ENCODE assay signal across 14 mouse cellular contexts in the genomic region with DNA sequence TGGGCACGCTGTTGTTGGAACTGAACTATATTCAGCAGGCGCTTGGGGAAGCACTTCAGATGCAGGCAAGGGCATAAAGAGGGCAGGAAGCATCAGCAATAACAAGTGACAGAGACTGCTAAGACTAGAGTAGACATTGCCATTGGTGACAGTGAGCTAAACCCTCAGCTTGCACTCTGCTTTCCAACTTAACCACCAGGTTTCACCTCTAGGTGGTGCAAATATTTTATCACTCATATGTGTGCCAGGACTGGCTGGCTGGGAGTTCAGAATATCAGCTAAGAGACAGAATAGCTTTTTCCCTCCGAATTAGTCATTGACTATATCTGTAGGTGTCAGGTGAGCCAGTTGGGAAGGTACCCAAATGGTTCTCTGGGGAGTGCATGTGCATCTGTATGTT. TPM values are rescaled to one million over a fixed set of nuclear protein-coding genes. Genes with fewer than 3 reads are reported as not detected.
DNase-seq lines count a peak whose midpoint lies in the region; ATAC-seq lines count a peak whose summit lies in the region.
"Had no signal": no experiment of that assay in that cellular context is flagged by ENCODE, and none has a peak within 500 bp of the region (broad histone marks: within the 10 kb centered on the region; RNA-seq: fewer than 3 reads in every experiment).

No protein-coding gene starts in this region.

- ATAC-seq in forebrain, embryonic 12.5 days (ENCODE audit: low FRiP score), result no peak
- ATAC-seq: intestine, embryonic 16.5 days had no signal

- no peak overlapping the region for H3K27ac ChIP-seq in forebrain, embryonic 12.5 days
- H3K27ac ChIP-seq: embryonic facial prominence, embryonic 13.5 days; neural tube, embryonic 13.5 days had no signal

- H3K27me3 ChIP-seq in forebrain, embryonic 12.5 days, result no peaks in the 10 kb centered on the region
- H3K27me3 ChIP-seq: embryonic facial prominence, embryonic 13.5 days; neural tube, embryonic 13.5 days had no signal

- no peaks in the 10 kb centered on the region for H3K9me3 ChIP-seq in forebrain, embryonic 12.5 days
- H3K9me3 ChIP-seq: embryonic facial prominence, embryonic 13.5 days; neural tube, embryonic 13.5 days had no signal

- no peaks in the 10 kb centered on the region for H3K4me1 ChIP-seq in forebrain, embryonic 12.5 days
- H3K4me1 ChIP-seq: embryonic facial prominence, embryonic 13.5 days; neural tube, embryonic 13.5 days had no signal

- no peak overlapping the region for H3K9ac ChIP-seq in forebrain, embryonic 12.5 days
- H3K9ac ChIP-seq: embryonic facial prominence, embryonic 13.5 days; neural tube, embryonic 13.5 days had no signal

- over 99% methylated on average over 3 of the region's 3 CpGs for WGBS in forebrain, embryonic 12.5 days

- DNase-seq in cerebellum, postnatal 14 days, result peak; percentile 30 to 52
- DNase-seq in cerebellum, postnatal 4 days (ENCODE audit: low spot score in 2 of 2), result no peak
- DNase-seq in kidney, adult 9 months, result peak; percentile 15
- DNase-seq in kidney, postnatal 14 days, result no peak
- peak; percentile 52 for DNase-seq in 416B (ENCODE audit: low read depth)
- peak; percentile 14 for DNase-seq in c-Kit-positive CD71-positive TER-119-negative erythroid progenitor cells, embryonic 14.5 days (ENCODE audit: low read depth)
- no peak for DNase-seq in adrenal gland, adult 2 months
- DNase-seq: adrenal gland, postnatal 10 days; gastrocnemius, postnatal 25 days; lung, postnatal 4 days had no signal

- H3K36me3 ChIP-seq in forebrain, embryonic 12.5 days (replicated peaks), result peaks cover 36% of the 10 kb centered on the region

- H3K4me3 ChIP-seq in forebrain, embryonic 12.5 days (replicated peaks), result no peak overlapping the region
- H3K4me3 ChIP-seq: embryonic facial prominence, embryonic 13.5 days; neural tube, embryonic 13.5 days had no signal

- no peak overlapping the region for H3K4me2 ChIP-seq in forebrain, embryonic 12.5 days
- H3K4me2 ChIP-seq: embryonic facial prominence, embryonic 13.5 days; neural tube, embryonic 13.5 days had no signal

RNA-seq across cellular contexts. Expression of a gene that starts 41.4 kb away (rescaled TPM):
- 10 to 100 TPM; 44.0 to 44.4 TPM for total RNA-seq in adrenal gland, adult 2 months (2021)
- polyA plus RNA-seq in adrenal gland, adult 2 months (2012; rRNA removed), result 15.9 and 22.6 TPM in 2 replicates
- 51.0 and 53.9 TPM in 2 replicates for polyA plus RNA-seq in forebrain, embryonic 12.5 days (2016; fragmentation: Nextera tagmentation; extraction: Ambion mirVana)

RNA-seq across cellular contexts. Expression of a gene that starts 43.7 kb away (rescaled TPM):
- total RNA-seq in adrenal gland, adult 2 months (2021), result 10 to 100 TPM; 17.1 to 24.2 TPM
- polyA plus RNA-seq in adrenal gland, adult 2 months (2012; rRNA removed), result 89.2 and 99.6 TPM in 2 replicates
- 20.4 and 22.6 TPM in 2 replicates for polyA plus RNA-seq in forebrain, embryonic 12.5 days (2016; fragmentation: Nextera tagmentation; extraction: Ambion mirVana)

Comparison
In these comparisons a context has a peak if more than half of its experiments do, and no peak if none do; other contexts are left out.
1. DNase-seq: peak in cerebellum, postnatal 14 days (2 of 2), kidney, adult 9 months (single experiment), 416B (single experiment) and c-Kit-positive CD71-positive TER-119-negative erythroid progenitor cells, embryonic 14.5 days (single experiment); none in cerebellum, postnatal 4 days (0 of 2), kidney, postnatal 14 days (single experiment) and adrenal gland, adult 2 months (single experiment).